ENCODE assay signal across 8 mouse cellular contexts in the genomic region with DNA sequence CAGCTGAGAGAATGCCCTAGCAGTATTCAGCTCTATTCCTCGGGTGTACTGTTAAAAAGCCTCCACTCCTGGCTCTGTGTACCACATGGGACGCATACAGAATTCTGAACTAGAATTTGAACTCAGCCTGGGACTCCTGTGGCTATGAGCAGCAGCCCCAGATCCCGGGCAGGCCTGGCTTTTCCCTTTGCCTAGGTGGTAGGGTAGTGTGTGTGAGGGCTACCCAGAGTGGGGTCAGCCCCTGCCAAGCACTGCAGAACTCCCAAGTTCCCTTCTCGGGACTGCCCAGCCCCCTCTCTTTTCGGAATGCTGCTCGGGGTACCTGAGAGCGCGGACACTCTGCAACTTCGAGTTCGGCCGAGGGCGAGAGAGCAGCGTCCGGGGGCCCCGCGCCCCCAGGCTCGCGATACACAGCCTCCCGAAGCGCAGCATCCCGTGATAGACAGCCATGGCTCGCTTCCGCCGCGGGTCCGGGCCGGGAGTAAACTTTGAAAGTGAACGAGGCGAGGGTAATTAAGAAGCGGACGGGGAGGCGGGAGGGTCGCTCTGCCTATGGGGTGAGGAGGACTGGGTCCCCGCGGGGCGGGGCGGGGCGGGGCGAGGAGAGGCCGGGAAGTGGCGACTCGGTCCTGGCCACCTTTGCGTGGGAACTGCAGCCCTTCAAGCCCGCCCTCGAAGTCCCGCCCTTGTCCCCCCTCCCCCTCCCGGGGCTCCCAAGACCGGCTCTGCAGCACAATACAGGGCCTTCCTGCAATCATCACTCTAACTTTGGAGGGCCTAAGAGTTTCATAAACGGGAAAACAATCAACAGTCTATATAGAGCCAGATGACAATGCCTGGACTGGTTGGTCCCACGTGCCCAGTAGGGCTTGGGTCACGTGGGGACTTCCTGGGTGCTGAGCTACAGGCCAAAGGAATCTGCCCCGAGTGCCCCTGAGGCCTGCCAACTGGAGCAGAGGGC. TPM values are rescaled to one million over a fixed set of nuclear protein-coding genes. Genes with fewer than 3 reads are reported as not detected.
DNase-seq lines count a peak whose midpoint lies in the region; ATAC-seq lines count a peak whose summit lies in the region.

A gene (minus strand): TSS at position 551 of the 961 bp plus-strand sequence.

- H3K27ac ChIP-seq in hindbrain, embryonic 16.5 days (ENCODE audit: low read depth, low read length) = no peak within 1 kb of the TSS

- H3K4me2 ChIP-seq in hindbrain, embryonic 16.5 days (ENCODE audit: low read length) = peak within 1 kb of the TSS; percentile 80

- H3K27me3 ChIP-seq in hindbrain, embryonic 16.5 days (replicated peaks; ENCODE audit: control insufficient read depth, insufficient read depth, low read length) = no peaks in the 10 kb centered on the region

- H3K9me3 ChIP-seq in hindbrain, embryonic 16.5 days (ENCODE audit: control insufficient read depth, low read length) = no peaks in the 10 kb centered on the region

- peak within 1 kb of the TSS; percentile 8 for H3K9ac ChIP-seq in hindbrain, embryonic 16.5 days (ENCODE audit: low read depth, low read length)

- peak within 1 kb of the TSS; percentile 41 for H3K4me3 ChIP-seq in hindbrain, embryonic 16.5 days (ENCODE audit: low read length)

- DNase-seq in MEL-GATA-1-ER (ENCODE audit: extremely low read depth, low read depth) = peak; percentile 53
- DNase-seq in cerebellum, adult 9-11 months = peak; percentile 12
- DNase-seq in gastrocnemius, adult 8-10 months (ENCODE audit: low spot score in 2 of 2) = peak; percentile 63 to 74
- DNase-seq in layer of hippocampus, postnatal 36 days = peak; percentile 23 to 43
- DNase-seq in lung, postnatal 25 days (ENCODE audit: low spot score) = peak; percentile 84
- peak; percentile 79 for DNase-seq in retina, embryonic 14.5 days (ENCODE audit: low spot score)
- DNase-seq in urinary bladder, adult 18-20 months (ENCODE audit: low spot score in 2 of 2) = peak; percentile 78

- ATAC-seq in hindbrain, embryonic 16.5 days = peak; percentile 88

- WGBS in hindbrain, embryonic 16.5 days = 3% methylated on average over 50 of the region's 52 CpGs

- no peaks in the 10 kb centered on the region; the same call in 1 of the 2 replicates for H3K4me1 ChIP-seq in hindbrain, embryonic 16.5 days (ENCODE audit: control insufficient read depth, insufficient read depth, low read depth, low read length)

- H3K36me3 ChIP-seq in hindbrain, embryonic 16.5 days (ENCODE audit: control insufficient read depth, insufficient read depth, low read length) = no peaks in the 10 kb centered on the region

RNA-seq across cellular contexts. Expression of the gene that starts here (rescaled TPM):
- 1 to 10 TPM; 1.2 to 2.6 (median 1.9) TPM for total RNA-seq in gastrocnemius, adult 8-10 months (2022)
- polyA plus RNA-seq in hindbrain, embryonic 16.5 days (2015; fragmentation: Nextera tagmentation; extraction: Ambion mirVana) = 1.8 and 2.3 TPM in 2 replicates
- 10 to 100 TPM; 15.1 to 17.1 TPM for total RNA-seq in layer of hippocampus, postnatal 36 days (2021)

Comparison
In these comparisons a context has a peak if more than half of its experiments do, and no peak if none do; other contexts are left out.
1. RNA of the gene that starts here (total RNA-seq): 15.1 to 17.1 TPM in layer of hippocampus, postnatal 36 days; 1.2 to 2.6 TPM in gastrocnemius, adult 8-10 months; every median in the first group is over 4 times any median in the second.
2. DNase-seq: peak in every context shown above with its lines; median percentile 84 in lung, postnatal 25 days; 79 in retina, embryonic 14.5 days; 78 in urinary bladder, adult 18-20 months; 68 in gastrocnemius, adult 8-10 months; 53 in MEL-GATA-1-ER; 33 in layer of hippocampus, postnatal 36 days; 12 in cerebellum, adult 9-11 months.